Mouse (Mus musculus) stomach, embryonic 15.5 days (tissue): ENCODE results near the gene Fbxw2. TPM values are rescaled to one million over a fixed set of nuclear protein-coding genes. Genes with fewer than 3 reads are reported as not detected.
"Not testable (repeated sequence)": the region's sequence is repeated elsewhere in the genome, so short reads cannot be mapped to it uniquely, and the experiment has no call there.

Source experiments
- ATAC-seq: fragments of 200-750 bp; cut with Nextera tagmentation; 2 replicates; pipeline ENCODE4 v1.8.0; 2017; ENCODE audit warnings: low read depth, moderate number of reproducible peaks, moderate TSS enrichment; ENCODE audit not compliant: insufficient read depth, low FRiP score
- H3K27ac ChIP-seq: fragments of 300-500 bp; sonication (generic); 2 replicates; pipeline ENCODE4 v1.5.1; 2015; ENCODE audit warnings: mild to moderate bottlenecking, inconsistent platforms
- H3K27me3 ChIP-seq: fragments of 300-500 bp; sonication (generic); replicated peaks from 2 replicates; pipeline ENCODE4 v1.6.1; 2015; ENCODE audit warnings: inconsistent platforms
- H3K36me3 ChIP-seq: fragments of 300-500 bp; sonication (generic); 2 replicates; pipeline ENCODE4 v1.6.1; 2015; ENCODE audit warnings: inconsistent platforms
- H3K4me1 ChIP-seq: fragments of 300-500 bp; sonication (generic); 2 replicates; pipeline ENCODE4 v1.6.1; 2015; ENCODE audit warnings: inconsistent platforms
- H3K4me2 ChIP-seq: fragments of 300-500 bp; sonication (generic); 2 replicates; pipeline ENCODE4 v1.6.1; 2015; ENCODE audit warnings: mild to moderate bottlenecking, inconsistent platforms
- H3K4me3 ChIP-seq: fragments of 300-500 bp; sonication (generic); replicated peaks from 2 replicates; pipeline ENCODE4 v1.5.1; 2015; ENCODE audit warnings: inconsistent platforms
- H3K9ac ChIP-seq: fragments of 300-500 bp; sonication (generic); 2 replicates; pipeline ENCODE4 v1.6.1; 2015; ENCODE audit warnings: inconsistent platforms
- H3K9me3 ChIP-seq: fragments of 300-500 bp; sonication (generic); 2 replicates; pipeline ENCODE4 v1.6.1; 2016; ENCODE audit warnings: inconsistent platforms
- WGBS: fragments of 180-500 bp; shearing (Covaris S2); methylation state at CpG from one replicate; pipeline ENCODE4 v1.1.7; 2015; 5-methylcytosine and 5-hydroxymethylcytosine counted together
- polyA plus RNA-seq: library from polyadenylated mRNA; unstranded; fragments of >200 nt; fragmentation: Nextera tagmentation; extraction: Ambion mirVana; gene quantifications from 2 replicates; pipeline ENCODE4 v1.2.1, GENCODE M21; 2015

Gene Fbxw2
- polyA plus RNA-seq = 83.6 and 83.9 TPM in 2 replicates

DNA sequence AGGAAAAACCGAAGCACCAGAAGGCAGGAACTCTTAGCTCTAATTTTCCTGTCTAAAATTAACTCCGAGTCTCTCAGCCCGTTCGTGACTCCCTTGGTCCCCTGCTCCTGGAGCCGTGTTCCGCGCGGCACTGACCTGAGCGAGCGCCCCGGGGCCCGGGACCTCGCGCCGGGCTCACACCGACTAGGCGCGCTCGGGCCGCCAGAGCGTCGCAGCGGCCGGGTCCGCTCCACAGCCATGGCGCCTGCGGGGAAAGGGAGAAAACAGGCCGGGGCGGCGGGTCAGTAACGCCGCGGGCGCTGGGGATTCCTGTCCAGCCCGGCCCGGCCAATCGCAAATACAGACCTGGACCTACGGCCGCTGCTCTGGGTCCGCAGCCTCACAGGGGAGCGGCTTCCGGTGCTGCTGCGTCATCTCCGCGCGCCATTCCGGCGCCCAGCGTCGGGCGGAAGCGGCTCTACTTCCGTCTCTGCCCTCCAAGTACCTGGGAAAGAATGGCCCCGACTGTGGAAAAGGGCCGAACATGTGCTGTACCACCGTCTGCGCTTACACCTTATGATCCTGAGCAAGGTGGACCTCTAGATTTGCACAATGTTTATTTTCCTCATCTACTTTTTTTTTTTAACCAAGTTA lies at the start of gene Fbxw2:
Fbxw2 (minus strand) TSS at position 485 of the 633 bp plus-strand sequence.
- Histone ChIP-seq H3K4me2 (peak within 1 kb of the TSS; percentile 83), H3K9ac (peak within 1 kb of the TSS; percentile 98), H3K4me3 (peak within 1 kb of the TSS; percentile 89), H3K27me3 (no peaks in the 10 kb centered on the region), H3K4me1 (peaks cover 3% of the 10 kb centered on the region; the same call in 1 of the 2 replicates), H3K36me3 (peaks cover 9% of the 10 kb centered on the region; the same call in 1 of the 2 replicates), H3K9me3 (no peaks in the 10 kb centered on the region), H3K27ac (peak within 1 kb of the TSS; percentile 76)
- under 1% methylated on average over 54 of the region's 57 CpGs for WGBS
- ATAC-seq = peak; percentile 98

DNA sequence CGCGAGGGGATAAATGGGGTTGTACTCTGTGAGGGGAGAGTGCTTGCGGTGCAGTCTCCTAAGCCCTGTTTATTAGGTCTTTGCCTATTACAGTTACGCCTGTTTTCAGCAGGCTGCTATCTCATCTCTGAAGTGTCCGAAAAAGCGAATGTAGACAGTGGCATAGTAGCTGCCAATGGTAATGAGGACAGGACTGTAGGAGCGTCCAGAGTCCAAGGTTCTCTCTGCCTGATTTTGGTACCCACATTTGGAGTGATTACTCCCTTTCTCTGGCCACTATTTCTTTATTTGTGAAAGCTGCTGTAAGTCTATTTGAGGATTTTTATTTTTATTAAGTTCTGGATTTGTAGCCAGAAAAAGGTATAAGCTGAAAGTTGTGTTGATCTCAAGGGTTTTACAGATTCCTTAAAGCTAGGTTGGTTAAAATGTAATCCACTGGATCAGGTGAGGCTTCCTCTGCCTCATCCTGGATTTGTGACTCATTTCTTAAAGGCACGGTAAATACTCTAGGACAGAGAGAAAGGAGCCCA lies 48.8 kb upstream of the Fbxw2 start, which contains the start of gene Psmd5:
Psmd5 (minus strand) TSS at position 153 of the 530 bp plus-strand sequence.
- Histone ChIP-seq H3K4me2 (peak within 1 kb of the TSS; percentile 49), H3K9ac (no peak within 1 kb of the TSS), H3K4me3 (peak within 1 kb of the TSS; percentile 28), H3K27ac (no peak within 1 kb of the TSS), H3K36me3 (no peaks in the 10 kb centered on the region), H3K27me3 (0 out of 2 replicates have a peak, but pooled peaks cover 3% of the 10 kb centered on the region), H3K4me1 (peaks cover 10% of the 10 kb centered on the region; the same call in 1 of the 2 replicates), H3K9me3 (no peaks in the 10 kb centered on the region)
- ATAC-seq = no peak
- 16% methylated on average over 8 of the region's 8 CpGs for WGBS

- ATAC-seq = peak; percentile 41; the same call in 1 of the 2 replicates
- no peak within 1 kb of the TSS for H3K9ac ChIP-seq
- H3K4me2 ChIP-seq = peak within 1 kb of the TSS; percentile 49
- H3K4me1 ChIP-seq = peaks cover 16% of the 10 kb centered on the region; the same call in 1 of the 2 replicates
- no peaks in the 10 kb centered on the region for H3K36me3 ChIP-seq
- peak within 1 kb of the TSS; percentile 28 for H3K4me3 ChIP-seq
- no peaks in the 10 kb centered on the region for H3K9me3 ChIP-seq
- 0 out of 2 replicates have a peak, but pooled peaks cover 3% of the 10 kb centered on the region for H3K27me3 ChIP-seq
- H3K27ac ChIP-seq = no peak within 1 kb of the TSS
- 6% methylated on average over 14 of the region's 14 CpGs for WGBS
Measured at GRCm38 (mm10) chr2:34874271-34874670, 48.2 kb upstream of the Fbxw2 start, which contains the start of gene Cutal. Gene Cutal (plus strand): TSS chr2:34874396.

- WGBS = under 1% methylated on average over 67 of the region's 67 CpGs
- peak overlapping the region; percentile 92 for H3K4me3 ChIP-seq
- ATAC-seq = peak; percentile 92
- H3K4me1 ChIP-seq = peaks cover 18% of the 10 kb centered on the region; the same call in 1 of the 2 replicates
- H3K9ac ChIP-seq = peak overlapping the region; percentile 99
- peaks cover under 1% of the 10 kb centered on the region; the same call in 1 of the 2 replicates for H3K36me3 ChIP-seq
- H3K27ac ChIP-seq = peak overlapping the region; percentile 96
- no peaks in the 10 kb centered on the region for H3K27me3 ChIP-seq
- H3K4me2 ChIP-seq = peak overlapping the region; percentile 69
- H3K9me3 ChIP-seq = no peaks in the 10 kb centered on the region
Measured at GRCm38 (mm10) chr2:34870520-34871474, 44.7 kb upstream of the Fbxw2 start.

DNA sequence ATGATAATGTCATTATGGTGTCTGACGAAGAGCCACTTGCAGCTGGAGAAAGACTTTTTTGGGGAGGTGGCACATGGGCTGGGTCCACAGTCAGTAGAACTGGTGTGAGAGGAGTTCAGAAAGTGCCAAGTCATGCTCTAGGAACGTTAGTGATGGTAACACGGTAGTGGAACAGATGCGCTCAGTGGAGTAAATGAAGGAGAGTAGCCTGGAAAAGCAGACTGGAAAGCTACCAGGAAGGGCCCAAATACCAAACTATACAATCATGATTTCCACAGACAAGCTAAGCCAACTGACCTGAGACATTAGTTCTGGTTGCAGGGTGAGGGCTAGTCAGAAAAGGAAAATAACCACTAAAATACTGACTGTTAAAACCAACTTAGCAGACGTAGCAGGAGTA lies 43.6 kb upstream of the Fbxw2 start:
- no peak for ATAC-seq
- Histone ChIP-seq H3K27me3 (no peaks in the 10 kb centered on the region), H3K9ac (peak overlapping the region; percentile 33; the same call in 1 of the 2 replicates), H3K27ac (no peak overlapping the region), H3K4me2 (peak overlapping the region; percentile 52), H3K4me3 (peak overlapping the region; percentile 29), H3K36me3 (peaks cover 12% of the 10 kb centered on the region), H3K9me3 (no peaks in the 10 kb centered on the region), H3K4me1 (peaks cover 18% of the 10 kb centered on the region; the same call in 1 of the 2 replicates)
- 31% methylated on average over 5 of the region's 5 CpGs for WGBS

GRCm38 (mm10) chr2:34857728-34858127 lies 31.6 kb upstream of the Fbxw2 start:
- Histone ChIP-seq H3K27me3 (no peaks in the 10 kb centered on the region), H3K9me3 (no peaks in the 10 kb centered on the region), H3K4me1 (no peaks in the 10 kb centered on the region), H3K27ac (no peak overlapping the region), H3K9ac (no peak overlapping the region), H3K36me3 (peaks cover 57% of the 10 kb centered on the region), H3K4me3 (no peak overlapping the region), H3K4me2 (no peak overlapping the region)
- 86% methylated on average over 8 of the region's 8 CpGs for WGBS
- ATAC-seq = no peak

GRCm38 (mm10) chr2:34855265-34855664 lies 29.2 kb upstream of the Fbxw2 start:
- no peak overlapping the region for H3K4me2 ChIP-seq
- 91% methylated on average over 4 of the region's 4 CpGs for WGBS
- no peak overlapping the region for H3K4me3 ChIP-seq
- peaks cover 53% of the 10 kb centered on the region for H3K36me3 ChIP-seq
- no peak overlapping the region for H3K27ac ChIP-seq
- no peaks in the 10 kb centered on the region for H3K9me3 ChIP-seq
- H3K9ac ChIP-seq = no peak overlapping the region
- ATAC-seq = no peak
- no peaks in the 10 kb centered on the region for H3K27me3 ChIP-seq
- no peaks in the 10 kb centered on the region for H3K4me1 ChIP-seq

DNA sequence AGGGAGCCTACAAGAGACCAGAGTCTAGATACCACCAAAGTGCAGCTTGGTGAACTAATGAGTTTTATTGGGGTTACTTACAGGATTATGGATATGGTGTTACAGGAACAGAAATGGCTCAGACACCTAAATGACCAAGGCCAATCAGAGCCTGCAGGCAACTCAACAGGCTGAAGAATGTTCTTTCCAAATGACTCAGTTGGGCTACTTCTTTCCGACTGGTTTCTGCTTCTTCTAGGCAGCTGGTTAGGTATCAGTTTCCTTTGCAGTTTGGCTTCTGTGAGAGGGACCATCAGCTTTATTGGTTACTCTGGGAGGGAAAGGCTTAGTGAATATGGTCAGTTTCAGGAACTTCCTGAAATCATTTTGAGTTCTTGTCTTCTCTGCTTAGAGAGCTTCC lies 21.6 kb upstream of the Fbxw2 start:
- no peaks in the 10 kb centered on the region for H3K27me3 ChIP-seq
- ATAC-seq = no peak
- H3K4me2 ChIP-seq = no peak overlapping the region
- no peak overlapping the region for H3K27ac ChIP-seq
- H3K4me3 ChIP-seq = no peak overlapping the region
- no peaks in the 10 kb centered on the region for H3K4me1 ChIP-seq
- no peaks in the 10 kb centered on the region for H3K9me3 ChIP-seq
- peaks cover 5% of the 10 kb centered on the region for H3K36me3 ChIP-seq
- H3K9ac ChIP-seq = no peak overlapping the region
- 94% methylated on average over 1 of the region's 1 CpGs for WGBS

GRCm38 (mm10) chr2:34843211-34843939 lies 17.3 kb upstream of the Fbxw2 start:
- Histone ChIP-seq H3K9me3 (no peaks in the 10 kb centered on the region), H3K27ac (no peak overlapping the region), H3K27me3 (no peaks in the 10 kb centered on the region), H3K4me3 (no peak overlapping the region), H3K9ac (no peak overlapping the region), H3K4me1 (no peaks in the 10 kb centered on the region), H3K4me2 (no peak overlapping the region), H3K36me3 (no peaks in the 10 kb centered on the region)
- WGBS = 72% methylated on average over 11 of the region's 11 CpGs
- ATAC-seq = no peak

DNA sequence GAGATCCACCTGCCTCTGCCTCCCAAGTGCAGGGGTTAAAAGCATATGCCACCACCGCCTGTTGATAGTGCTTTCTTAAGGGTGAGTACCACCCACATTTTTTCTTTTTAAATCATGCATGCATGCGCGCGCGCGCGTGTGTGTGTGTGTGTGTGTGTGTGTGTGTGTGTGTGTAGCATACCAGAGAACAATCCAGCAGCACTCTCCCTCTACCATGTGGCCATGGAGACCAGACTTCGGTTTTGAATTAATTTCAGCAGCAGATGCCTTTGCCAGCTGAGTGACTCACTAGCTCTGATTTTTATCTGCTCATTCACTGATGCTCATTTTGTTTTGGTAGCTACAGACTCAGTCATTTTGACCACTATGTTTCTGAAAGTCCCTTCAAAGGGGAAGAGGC lies 15.6 kb upstream of the Fbxw2 start:
- Histone ChIP-seq H3K9ac (no peak overlapping the region), H3K36me3 (no peaks in the 10 kb centered on the region), H3K27me3 (no peaks in the 10 kb centered on the region), H3K4me1 (no peaks in the 10 kb centered on the region), H3K4me2 (no peak overlapping the region), H3K27ac (no peak overlapping the region), H3K9me3 (no peaks in the 10 kb centered on the region), H3K4me3 (no peak overlapping the region)
- ATAC-seq = no peak
- WGBS = 84% methylated on average over 8 of the region's 8 CpGs

DNA sequence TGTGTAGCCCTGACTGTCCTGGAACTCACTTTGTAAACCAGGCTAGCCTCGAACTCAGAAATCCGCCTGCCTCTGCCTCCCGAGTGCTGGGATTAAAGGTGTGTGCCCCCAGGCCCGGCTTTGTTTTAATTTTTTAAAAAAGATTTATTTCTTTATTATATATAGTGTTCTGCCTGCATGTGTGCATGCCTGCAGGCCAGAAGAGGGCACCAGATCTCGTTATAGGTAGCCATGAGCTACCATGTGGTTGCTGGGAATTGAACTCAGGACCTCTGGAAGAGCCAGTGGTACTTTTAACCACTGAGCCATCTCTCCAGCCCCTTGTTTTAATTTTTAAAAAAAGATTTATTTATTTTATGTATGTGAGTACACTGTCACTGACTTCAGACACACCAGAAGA lies 14.0 kb upstream of the Fbxw2 start:
- not testable (repeated sequence) for H3K4me2 ChIP-seq, H3K9ac ChIP-seq, ATAC-seq, H3K27me3 ChIP-seq, H3K27ac ChIP-seq, H3K36me3 ChIP-seq, H3K9me3 ChIP-seq, H3K4me3 ChIP-seq, H3K4me1 ChIP-seq
- WGBS = 73% methylated on average over 5 of the region's 5 CpGs
